Mouse (Mus musculus): ENCODE measurements around the gene Rtl8b. TPM values are rescaled to one million over a fixed set of nuclear protein-coding genes. Genes with fewer than 3 reads are reported as not detected.
A peak's percentile ranks its signal among the peaks of the same experiment; 100 is the strongest.
"Not testable (repeated sequence)": the region's sequence is repeated elsewhere in the genome, so short reads cannot be mapped to it uniquely, and the experiment has no call there.

The Rtl8b gene
- polyA plus RNA-seq, 1 experiment from 2014 or later = 173 TPM

DNA sequence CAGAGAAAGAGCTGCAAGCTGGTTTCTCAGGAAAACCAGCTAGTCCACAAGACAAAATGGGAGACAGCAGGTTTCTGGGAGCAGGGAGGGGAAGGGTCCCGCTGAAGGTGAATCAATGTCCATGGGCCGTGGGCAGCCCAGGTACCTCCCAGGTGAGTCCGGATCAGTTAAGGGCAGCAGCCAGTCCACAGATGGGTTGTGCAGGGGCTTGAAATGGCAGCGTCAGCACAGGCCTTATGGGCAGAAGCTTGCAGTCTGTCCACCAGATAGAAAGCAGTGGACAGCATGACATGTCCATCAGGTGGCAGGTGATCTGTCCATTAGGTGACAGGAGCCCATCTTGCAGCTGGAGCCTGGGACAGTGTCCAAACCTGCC lies 27.6 kb downstream of the Rtl8b start:
- not testable (repeated sequence) for H3K9ac ChIP-seq (replicated peaks; ENCODE audit: low read length); H3K9me3 ChIP-seq (ENCODE audit: control insufficient read depth, low read length); H3K4me1 ChIP-seq (ENCODE audit: control insufficient read depth, insufficient read depth, low read length); H3K27ac ChIP-seq (replicated peaks; ENCODE audit: low read depth, low read length); H3K27me3 ChIP-seq (ENCODE audit: control insufficient read depth, insufficient read depth, low read length); H3K36me3 ChIP-seq (ENCODE audit: control insufficient read depth, insufficient read depth, low read length); DNase-seq
- Histone ChIP-seq H3K4me2 (ENCODE audit: low read length) (peak overlapping the region; percentile 48), H3K4me3 (replicated peaks; ENCODE audit: low read depth, low read length) (peak overlapping the region; percentile 26)
- peak; percentile 22; the same call in 1 of the 2 replicates for ATAC-seq (ENCODE audit: low FRiP score, low TSS enrichment)
- 56% methylated on average over 3 of the region's 4 CpGs for WGBS

DNA sequence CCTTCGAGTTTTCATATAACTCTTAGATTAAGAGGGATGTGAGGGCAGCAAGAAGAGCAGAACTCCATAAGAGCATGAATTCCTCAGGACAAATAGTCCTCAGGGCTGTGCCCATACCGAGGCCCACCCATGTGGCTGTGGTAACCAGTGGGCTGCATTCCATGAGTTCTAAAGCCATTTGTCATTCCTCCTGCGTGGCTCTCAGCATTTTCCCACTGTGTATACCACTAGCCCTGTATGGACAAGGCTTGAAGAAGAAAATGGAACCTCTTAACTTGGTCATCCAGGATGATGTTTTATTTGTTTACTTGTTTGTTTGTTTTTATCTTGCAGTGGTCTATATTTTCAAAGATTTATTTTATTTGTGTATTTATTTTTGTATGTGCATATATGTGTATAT lies 32.1 kb downstream of the Rtl8b start:
- H3K27me3 ChIP-seq (ENCODE audit: control insufficient read depth, insufficient read depth, low read length); DNase-seq; H3K4me2 ChIP-seq (ENCODE audit: low read length); H3K27ac ChIP-seq (replicated peaks; ENCODE audit: low read depth, low read length); H3K4me3 ChIP-seq (replicated peaks; ENCODE audit: low read depth, low read length); H3K9ac ChIP-seq (replicated peaks; ENCODE audit: low read length); H3K4me1 ChIP-seq (ENCODE audit: control insufficient read depth, insufficient read depth, low read length); H3K9me3 ChIP-seq (ENCODE audit: control insufficient read depth, low read length); H3K36me3 ChIP-seq (ENCODE audit: control insufficient read depth, insufficient read depth, low read length); ATAC-seq (ENCODE audit: low FRiP score, low TSS enrichment): not testable (repeated sequence)
- 63% methylated on average over 3 of the region's 3 CpGs for WGBS

Other genes with a start within 250 kb of the Rtl8b start
- gene Etd, start 235.5 kb downstream of the Rtl8b start, polyA plus RNA-seq (2014; fragmentation: Nextera tagmentation; extraction: Ambion mirVana) = not detected in 2 replicates
- gene Rtl8c, start 62.4 kb downstream of the Rtl8b start, polyA plus RNA-seq (2014; fragmentation: Nextera tagmentation; extraction: Ambion mirVana) = 214 and 254 TPM in 2 replicates
- 0.70 TPM in 1 of 2 replicates, not detected in the other for gene Gm14597, start 61.4 kb downstream of the Rtl8b start, polyA plus RNA-seq (2014; fragmentation: Nextera tagmentation; extraction: Ambion mirVana)
- gene Rtl8a, start 26.7 kb downstream of the Rtl8b start, polyA plus RNA-seq (2014; fragmentation: Nextera tagmentation; extraction: Ambion mirVana) = 240 and 291 TPM in 2 replicates
- 0.15 and 0.34 TPM in 2 replicates for gene 4930502E18Rik, start 54.4 kb upstream of the Rtl8b start, polyA plus RNA-seq (2014; fragmentation: Nextera tagmentation; extraction: Ambion mirVana)
- gene 1700013H16Rik, start 87.4 kb upstream of the Rtl8b start, polyA plus RNA-seq (2014; fragmentation: Nextera tagmentation; extraction: Ambion mirVana) = not detected in 2 replicates
- gene Zfp36l3, start 106.0 kb upstream of the Rtl8b start, polyA plus RNA-seq (2014; fragmentation: Nextera tagmentation; extraction: Ambion mirVana) = not detected in 2 replicates
- gene Xlr, start 127.3 kb upstream of the Rtl8b start, polyA plus RNA-seq (2014; fragmentation: Nextera tagmentation; extraction: Ambion mirVana) = 0.53 and 1.9 TPM in 2 replicates

All from midbrain, embryonic 14.5 days (tissue).